Mouse (Mus musculus) kidney, postnatal 14 days (tissue): Measurements from ENCODE around the gene Rnf5.

ENCODE experiments used
- DNase-seq: peaks from one replicate; pipeline ENCODE4 v3.0.0; 2022; ENCODE audit warnings: mixed read lengths

The Rnf5 gene

DNA sequence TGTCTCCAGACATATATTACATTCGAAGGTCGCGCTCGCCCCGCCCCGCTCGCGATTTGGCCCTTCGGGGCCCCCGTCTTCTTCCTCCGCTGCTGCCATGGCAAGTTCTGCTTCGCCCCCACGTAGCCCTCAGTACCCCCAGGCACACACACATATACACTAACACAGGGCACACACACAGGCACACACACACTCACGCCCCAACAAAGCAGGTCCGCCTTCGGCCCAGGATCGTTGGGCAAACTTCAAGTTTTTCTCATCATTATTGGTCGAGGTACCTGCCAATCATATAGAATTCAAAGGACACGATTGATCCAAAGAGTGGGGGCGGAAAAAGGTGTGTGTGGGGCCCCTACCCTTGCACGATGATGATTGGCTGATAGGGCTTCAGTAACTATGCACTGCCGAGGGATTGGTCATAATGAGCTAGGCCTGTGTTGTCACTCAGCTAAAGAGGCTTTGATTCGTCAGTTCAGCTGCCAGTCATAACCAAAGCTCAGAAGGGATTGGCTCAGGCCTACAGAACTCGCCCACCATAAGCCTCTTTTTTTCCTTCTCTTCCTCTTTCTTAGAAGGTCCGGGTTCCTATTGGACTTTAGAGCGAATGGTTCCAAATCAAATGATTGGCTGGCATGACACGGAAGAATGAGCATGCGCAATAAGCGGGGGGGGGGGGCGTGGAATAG is at the start of gene Rnf5:
Gene Rnf5 (minus strand): TSS at position 316 of the 686 bp plus-strand sequence.
- DNase-seq = peak; percentile 99

DNA sequence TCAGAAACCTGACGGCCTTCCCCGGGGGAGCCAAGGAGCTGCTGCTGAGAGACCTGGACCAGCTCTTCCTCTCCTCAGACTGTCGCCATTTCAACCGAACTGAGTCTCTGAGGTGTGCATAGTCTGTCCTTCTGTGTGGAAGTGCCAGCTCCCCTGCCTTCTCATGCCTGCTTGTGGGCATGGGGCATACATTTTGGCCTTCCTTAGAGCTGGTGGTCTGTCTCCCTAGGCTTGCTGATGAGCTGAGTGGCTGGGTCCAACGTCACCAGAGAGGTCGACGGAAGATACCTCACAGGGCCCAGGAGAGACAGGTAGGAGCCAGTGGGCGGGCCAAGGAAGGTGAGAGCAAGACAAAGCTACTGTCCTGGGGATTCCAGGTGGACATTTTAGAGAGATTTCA is 49.5 kb upstream of the Rnf5 start:
- DNase-seq = no peak

DNA sequence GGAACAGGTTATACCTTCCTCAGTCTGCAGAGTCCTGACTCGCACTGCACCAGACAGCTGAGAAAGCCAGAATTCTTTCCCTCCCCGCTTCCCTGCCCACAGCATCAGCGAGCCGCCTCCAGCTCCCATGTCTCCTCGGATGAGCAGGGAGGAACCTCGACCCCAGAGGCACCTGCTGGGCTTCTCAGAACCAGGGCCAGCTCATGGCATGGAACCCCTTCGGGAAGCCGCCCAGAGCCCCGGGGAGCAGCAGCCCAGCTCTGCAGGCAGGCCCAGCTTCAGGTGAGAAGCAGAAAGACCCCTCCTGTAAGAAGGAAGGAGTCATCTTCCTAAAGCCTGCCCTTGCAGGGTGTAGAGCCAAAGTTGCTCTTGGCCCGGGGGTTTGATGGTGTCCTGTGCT is 49.1 kb upstream of the Rnf5 start:
- DNase-seq = no peak

DNA sequence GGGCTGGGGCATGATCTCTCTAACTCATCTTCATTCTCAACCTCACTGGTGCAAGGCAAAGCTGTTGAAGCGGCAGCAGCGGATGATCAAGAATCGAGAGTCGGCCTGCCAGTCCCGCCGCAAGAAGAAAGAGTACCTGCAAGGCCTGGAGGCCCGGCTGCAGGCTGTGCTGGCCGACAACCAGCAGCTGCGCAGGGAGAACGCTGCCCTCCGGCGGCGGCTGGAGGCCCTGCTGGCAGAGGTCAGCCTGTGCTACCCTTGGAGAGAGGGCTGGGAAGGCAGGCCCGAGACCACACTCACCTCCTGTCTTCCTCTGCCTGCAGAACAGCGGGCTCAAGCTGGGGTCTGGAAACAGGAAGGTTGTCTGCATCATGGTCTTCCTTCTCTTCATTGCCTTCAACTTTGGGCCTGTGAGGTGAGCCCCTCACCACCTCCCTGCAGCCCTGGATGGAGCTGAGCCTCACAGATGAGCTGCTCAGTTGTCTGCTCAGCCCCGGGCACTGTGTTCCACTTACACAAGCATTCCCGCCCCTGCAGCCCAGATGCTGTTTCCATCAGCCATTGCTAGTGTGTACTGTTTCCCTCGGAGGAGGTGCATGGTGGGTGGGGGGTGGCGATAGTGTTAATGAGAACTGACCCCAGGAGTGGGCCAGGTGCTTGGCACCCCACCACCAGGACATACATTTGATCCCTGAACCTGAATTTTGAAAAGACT is 48.2 kb upstream of the Rnf5 start:
- peak; percentile 69 for DNase-seq

DNA sequence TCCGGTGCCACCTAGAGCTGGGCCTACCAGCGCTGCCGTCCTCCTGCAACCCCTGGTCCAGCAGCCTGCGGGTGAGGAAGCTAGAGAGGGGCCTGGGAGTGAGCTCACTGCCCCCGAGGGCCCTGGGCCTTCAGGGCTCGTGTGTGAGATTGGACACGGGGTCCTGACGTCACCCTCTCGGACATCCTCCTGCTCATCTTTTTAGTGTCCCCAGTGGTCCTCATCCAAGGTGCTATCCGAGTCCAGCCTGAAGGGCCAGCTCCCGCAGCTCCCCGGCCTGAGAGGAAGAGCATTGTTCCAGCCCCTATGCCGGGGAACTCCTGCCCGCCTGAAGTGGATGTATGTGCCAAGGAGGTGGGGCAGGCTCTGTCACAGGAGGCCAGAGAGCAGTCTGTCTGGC is 47.3 kb upstream of the Rnf5 start:
- no peak for DNase-seq

DNA sequence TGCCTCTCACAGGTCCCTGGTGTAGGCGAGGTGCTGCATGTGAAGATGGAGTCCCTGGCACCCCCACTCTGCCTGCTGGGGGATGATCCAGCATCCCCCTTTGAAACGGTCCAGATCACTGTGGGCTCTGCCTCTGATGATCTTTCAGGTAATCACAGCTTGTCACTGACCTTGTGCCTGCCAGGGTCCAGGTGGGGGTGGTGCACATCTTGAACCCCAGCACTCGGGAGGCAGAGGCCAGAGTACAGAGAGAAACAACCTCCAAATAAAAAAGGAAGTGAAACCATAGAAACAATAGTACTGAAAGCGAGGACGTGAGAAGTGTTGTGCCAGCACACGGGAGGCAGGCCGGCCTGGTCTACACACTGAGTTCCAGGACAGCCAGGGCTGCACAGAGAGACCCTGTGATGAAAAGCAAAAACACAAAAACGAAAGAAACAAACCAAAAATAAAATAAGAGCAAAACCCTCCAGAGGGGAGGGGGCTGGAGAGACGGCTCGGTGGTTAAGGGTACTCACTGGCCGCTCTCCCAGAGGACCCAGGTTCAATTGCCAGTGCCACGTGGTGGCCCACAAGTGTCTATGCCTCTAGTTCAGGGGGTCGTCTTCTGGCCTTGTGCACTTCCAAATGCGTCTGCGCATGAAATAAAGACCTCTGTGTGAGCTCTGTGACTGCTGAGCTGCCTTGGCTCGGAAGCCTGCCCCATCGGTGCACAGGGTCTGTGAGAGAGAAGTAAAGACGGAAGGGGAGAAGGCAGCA is 45.8 kb upstream of the Rnf5 start:
- no peak for DNase-seq

DNA sequence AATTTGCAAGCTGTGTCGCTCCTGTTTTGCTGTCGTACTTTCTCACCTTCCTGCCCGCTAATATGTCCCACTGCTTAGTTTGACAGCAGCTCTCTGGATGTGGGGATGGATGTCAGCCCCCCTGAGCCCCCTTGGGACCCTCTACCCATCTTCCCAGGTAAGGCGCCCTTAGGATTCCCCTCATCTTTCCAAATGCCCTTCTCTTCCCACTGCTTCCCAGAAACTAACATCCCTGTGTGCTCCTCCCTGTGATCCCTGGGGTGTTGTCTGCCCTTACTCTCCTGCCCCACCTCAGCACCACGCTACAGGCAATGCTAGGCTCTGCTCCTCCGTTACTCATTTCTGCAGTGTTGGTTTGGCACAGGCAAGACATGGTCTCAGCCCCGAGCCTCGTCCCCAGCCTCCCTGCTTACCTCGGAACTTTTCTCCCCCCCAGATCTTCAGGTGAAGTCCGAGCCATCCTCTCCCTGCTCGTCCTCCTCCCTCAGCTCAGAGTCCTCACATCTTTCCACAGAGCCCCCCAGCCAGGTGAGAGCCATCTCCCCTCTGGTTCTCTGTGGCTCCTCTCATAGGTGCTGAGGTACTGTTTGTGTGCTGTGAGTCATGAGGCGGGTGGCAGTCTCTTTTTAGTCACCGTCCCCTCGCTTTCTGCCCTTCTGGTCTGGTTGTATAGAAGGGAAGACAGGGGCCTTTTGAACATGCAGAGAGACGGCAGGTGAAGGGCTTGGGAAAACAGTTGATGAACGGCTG is 44.8 kb upstream of the Rnf5 start:
- DNase-seq = no peak

DNA sequence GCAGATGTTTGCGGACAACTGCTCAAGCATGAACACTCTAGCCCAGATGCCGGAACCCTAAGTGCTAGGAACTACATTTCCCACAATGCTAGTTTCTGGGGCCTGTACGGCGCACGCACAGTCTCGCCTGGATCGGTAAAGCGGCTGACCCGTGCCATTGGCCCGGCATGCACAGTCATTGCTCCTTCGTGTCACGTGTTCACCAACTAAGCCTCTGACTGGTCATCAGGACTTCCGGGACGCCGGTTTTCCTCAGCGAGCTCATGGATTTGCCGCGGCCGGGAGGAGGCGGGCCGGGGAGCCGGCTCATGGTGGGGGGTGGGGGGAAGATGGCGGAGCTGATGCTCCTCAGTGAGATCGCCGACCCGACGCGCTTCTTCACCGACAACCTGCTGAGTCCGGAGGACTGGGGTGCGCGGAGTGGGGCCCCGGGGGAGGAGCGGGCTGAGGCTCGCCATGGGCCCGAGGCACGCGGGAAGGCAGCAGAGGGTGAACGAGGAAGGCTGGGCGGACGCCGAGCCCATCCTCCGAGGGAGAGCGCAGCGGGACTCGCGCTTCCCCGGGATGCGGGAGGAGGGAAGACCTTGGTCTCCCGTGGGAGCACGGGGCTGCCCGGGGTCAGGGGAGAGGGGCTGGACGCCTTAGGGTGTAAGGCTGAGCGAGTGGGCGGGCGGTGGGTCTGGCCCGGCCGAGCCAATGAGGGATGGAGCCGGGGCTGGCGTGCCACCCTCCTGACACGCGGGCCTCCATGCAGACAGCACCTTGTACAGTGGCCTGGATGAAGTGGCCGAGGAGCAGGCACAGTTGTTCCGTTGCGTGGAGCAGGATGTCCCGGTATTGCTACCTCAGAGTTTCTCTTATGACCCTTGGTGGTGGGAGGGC is 43.7 kb upstream of the Rnf5 start, which contains the start of gene Atf6b:
Gene Atf6b (plus strand): TSS at position 241 of the 882 bp plus-strand sequence.
- peak; percentile 98 for DNase-seq

DNA sequence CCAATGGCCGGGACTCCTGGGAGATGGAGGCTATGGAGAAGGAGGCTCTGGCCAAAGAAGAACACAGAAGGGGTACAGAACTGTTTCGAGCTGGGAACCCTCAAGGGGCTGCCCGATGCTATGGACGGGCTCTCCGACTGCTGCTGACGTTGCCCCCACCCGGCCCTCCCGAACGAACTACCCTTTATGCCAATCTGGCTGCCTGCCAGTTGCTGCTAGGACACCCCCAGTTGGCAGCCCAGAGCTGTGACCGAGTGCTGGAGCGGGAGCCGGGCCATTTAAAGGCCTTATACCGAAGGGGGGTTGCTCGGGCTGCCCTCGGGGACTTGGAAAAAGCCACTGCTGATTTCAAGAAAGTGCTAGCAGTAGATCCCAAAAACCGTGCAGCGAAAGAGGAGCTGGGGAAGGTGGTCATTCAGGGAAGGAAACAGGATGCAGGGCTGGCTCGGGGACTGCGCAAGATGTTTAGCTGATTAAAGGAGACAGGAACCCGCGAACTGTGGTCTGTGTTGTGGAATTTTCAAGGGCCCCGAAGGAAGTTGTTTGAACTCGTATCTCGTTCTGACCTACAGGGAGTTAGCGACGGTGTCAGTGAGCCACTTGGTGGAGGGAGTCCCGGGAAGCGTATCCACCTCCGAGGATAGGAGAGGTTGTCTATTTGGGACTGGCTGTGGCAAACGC is 42.5 kb upstream of the Rnf5 start:
- no peak for DNase-seq

DNA sequence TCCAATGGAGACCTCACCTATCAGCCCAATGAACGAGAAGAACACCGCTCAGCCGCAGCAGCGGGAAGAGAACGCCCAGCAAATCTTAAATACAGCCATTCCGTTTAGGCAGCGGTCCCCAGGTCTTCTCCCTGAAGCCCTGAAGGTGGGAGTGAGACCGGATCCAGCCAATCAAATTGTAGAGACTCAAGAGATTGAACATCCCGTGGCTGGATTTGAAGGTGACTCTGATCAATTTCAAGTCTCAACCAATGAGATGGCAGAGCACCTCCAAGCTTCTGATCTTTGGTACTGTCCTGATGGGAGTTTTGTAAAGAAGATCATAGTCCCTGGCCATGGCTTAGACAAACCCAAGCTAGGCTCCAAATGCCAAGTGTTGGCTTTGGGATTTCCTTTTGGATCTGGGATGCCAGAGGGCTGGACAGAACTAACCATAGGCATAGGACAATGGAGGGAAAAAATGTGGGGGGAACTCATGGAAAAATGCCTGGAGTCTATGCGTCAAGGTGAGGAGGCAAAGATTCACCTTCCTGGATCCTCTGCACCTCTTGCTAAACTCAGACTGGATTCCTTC is 41.9 kb upstream of the Rnf5 start:
- no peak for DNase-seq

DNA sequence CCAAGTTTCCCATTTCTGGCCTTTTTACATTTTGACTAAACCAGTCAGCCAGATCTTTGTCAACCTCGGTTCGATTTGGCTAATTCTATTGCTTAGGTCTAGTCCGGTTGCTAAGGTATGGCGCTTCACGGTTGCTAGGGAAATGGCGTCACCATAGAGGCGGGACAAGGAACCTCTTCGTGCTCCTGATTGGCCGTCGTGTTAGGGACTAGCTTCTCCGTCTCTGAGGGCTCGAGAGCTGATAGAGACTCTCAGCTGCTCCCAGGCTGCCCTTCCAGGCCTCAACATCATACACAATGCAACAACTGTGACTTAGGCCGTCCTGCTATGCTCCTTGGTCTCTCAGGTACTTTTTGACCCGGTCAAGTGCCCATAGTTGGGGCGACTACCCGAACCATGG is 41.1 kb upstream of the Rnf5 start, which contains the start of gene Fkbpl:
Gene Fkbpl (plus strand): TSS at position 157 of the 400 bp plus-strand sequence.
- DNase-seq = peak; percentile 97

DNA sequence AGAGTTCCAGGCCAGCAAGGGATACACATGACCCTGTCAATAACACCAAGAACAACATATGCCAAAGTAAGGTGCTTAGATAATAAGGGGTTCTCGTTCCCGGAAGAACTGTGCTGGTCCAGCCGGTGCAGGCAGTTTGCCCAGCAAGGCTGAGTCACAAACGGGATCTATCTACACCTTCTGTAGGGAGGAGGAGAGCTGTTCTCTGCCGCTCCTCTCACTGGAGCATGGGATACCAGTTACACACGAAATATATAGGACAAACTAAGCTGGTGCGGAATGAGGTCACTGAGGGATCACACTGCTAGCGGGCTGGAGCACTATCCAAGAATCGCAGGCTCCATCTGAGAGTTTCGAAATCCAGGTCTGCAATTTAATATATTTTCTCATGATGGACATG is 40.5 kb upstream of the Rnf5 start:
- no peak for DNase-seq

DNA sequence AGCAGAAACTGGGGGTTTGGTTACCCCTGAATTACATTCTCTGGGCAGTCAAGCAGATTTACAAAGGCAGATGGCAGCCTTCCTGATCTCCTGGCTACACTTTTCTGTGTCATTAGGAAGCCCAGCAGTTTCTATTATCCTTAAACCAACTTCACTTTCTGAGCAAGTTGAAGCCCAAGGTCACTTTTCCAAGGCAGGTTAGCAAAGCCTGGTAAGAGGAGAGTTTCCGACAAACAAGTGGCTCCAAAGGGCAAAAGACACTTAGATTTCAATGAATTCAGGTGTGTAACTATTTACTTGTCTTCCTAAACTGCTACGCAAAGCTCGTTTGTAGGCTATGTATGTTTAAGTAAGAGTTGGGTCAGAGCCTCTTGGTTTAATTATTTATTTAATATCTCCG is 39.9 kb upstream of the Rnf5 start:
- no peak for DNase-seq

DNA sequence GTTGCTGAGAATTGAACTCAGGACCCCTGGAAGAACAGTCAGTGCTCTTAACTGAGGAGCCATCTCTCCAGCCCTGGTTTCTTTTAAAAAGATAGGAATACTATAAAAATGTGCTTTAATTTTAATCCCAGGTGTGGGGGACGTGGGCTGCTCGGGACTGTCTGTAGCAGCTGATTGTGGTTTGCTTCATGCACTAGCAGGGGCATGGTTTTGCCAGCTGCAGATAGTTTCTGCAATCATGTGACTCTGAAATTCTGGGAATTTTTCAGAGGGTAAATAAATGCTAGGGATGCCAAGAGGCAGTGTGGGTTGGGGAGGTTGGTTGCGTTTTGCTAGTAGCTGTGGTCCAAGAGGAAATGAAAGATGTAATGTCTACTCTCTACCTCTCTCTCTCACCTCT is 38.5 kb upstream of the Rnf5 start:
- no peak for DNase-seq

DNA sequence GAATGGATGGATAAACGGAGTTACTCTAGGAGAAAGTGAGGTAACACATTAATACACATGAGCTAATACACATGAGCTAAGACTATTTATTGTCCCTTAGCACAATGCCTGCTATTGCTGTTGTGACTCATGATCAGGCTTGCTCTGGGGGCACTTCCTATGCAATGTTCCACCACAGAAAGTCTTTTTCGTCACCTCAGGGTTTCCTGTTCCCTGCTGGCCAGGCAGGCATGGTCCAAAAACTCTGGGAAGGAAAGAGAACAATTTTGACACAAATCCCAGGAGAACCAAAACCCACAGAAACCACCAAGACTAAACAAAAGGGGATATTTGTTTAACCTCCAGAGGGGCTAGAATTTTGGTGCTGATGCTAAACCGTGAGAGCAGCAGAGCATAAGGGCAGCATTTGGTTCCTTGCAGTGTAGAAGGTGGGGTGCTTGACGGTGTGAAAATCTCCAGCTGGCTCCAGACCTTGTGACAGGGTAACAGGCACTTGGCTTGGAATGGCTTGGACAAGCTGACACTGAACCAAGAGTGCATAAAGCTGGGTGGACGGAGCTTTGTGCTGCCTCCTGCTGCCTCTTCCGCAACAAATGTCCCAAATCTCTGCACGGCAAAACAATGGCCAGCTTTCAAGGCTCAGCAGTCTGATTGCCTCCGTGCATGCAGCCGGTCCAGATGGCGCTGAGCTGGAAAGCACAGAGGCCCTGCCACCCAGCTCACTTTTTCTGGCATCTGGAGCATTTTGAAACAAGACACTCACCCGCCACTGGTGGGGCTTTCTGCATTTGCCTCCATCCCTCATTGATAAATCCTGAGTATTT is 37.5 kb upstream of the Rnf5 start:
- peak; percentile 63 for DNase-seq

DNA sequence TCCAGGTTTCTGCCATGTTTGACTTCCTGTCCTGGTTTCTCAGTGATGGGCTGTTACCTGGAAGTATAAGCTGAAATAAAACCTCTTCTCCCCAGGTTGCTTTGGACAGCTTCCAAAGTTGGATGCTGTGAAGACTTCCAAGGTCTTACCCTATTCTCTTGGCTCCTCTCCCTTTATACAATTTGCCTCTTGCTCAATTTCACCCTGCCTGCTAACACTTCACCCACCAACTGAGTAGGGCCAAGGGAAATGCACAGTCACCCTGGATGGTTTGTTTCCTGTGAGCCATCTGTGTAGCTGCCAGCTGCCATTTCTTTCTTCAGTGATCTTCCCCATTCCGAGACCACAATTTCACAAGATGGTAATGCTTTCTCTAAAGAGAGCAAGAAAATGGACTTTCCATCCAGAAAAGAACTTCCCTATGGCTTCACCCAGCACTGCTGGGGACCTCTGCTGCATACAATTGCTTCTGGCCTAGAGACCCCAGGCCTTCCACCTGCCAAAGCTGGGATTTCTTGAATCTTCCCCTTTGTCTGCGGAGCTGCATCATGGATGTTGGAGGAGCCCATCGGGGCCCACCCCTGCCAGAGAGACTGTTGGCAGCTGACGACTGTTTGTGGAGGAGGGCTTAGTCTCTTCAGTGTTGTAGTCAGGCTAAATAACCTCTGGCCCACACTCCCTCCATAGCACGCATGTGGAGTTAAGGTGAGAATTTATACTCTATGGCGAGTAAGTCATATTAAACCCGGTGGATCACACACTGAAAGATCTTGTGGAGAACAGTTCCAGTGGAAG is 36.2 kb upstream of the Rnf5 start:
- no peak for DNase-seq

DNA sequence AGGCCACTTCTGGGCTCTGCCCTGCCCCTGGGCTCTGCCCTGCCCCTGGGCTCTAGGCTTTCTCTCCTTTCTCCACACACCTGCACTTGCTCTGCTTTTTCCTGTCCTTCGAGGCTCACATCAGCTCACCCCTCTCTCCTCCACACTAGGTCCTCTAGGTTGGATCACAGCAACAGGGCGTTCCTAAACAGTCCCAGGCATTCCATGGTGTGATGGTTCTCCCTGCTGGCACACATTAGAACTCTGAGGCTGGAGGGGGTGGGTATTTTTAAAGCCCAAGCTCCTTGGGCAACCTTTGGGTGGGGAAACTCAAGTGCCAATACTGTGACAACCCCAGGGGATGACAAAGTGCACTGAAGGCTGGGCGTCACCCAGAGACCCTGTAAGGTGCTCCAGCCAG is 34.0 kb upstream of the Rnf5 start:
- no peak for DNase-seq

DNA sequence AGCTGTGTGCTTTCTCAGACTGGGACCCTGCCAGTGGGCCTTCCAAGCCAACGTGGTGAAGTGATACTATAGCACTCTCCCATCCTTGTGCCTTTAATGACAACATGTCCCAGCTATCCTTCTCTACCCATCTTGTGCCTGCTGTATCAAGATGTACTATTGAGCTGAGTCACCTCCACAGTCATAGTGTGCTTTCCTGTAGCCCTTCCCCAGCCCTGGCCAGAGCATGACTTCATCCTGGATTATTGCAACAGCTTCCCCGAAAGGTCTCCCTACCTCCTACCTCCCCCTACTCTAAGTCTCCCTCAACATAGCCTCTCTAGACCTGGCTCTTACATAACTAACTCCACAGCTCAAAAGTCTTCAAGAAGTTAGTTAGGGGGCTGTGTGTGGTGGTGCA is 32.2 kb upstream of the Rnf5 start:
- no peak for DNase-seq

DNA sequence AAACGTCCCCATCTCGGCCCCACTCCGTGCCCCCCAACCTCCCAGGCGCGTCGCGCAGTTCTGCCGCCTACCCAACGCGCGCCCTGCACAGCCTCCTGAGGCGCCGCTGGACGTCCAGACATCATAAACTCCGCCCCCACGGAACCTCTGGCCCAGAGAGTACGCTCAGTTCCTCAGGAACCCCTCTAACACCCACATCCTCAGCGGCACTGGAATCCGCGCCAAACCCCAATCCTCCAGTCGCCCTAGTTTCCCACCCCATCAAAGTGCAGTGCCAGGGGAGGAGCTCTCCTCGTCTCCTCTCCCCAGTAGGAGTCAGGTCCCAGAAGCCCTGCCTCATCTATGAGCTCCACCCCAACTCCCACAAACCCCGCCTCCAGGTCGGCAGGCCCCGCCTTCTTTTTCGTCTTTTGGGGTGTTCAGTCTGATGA is 28.8 kb upstream of the Rnf5 start:
- peak; percentile 88 for DNase-seq
